Mouse (Mus musculus): Measurements from ENCODE around the gene Sec22c. TPM values are rescaled to one million over a fixed set of nuclear protein-coding genes. Genes with fewer than 3 reads are reported as not detected.

Sec22c gene
- polyA plus RNA-seq, 1 experiment from 2014 or later = 6.1 TPM

DNA sequence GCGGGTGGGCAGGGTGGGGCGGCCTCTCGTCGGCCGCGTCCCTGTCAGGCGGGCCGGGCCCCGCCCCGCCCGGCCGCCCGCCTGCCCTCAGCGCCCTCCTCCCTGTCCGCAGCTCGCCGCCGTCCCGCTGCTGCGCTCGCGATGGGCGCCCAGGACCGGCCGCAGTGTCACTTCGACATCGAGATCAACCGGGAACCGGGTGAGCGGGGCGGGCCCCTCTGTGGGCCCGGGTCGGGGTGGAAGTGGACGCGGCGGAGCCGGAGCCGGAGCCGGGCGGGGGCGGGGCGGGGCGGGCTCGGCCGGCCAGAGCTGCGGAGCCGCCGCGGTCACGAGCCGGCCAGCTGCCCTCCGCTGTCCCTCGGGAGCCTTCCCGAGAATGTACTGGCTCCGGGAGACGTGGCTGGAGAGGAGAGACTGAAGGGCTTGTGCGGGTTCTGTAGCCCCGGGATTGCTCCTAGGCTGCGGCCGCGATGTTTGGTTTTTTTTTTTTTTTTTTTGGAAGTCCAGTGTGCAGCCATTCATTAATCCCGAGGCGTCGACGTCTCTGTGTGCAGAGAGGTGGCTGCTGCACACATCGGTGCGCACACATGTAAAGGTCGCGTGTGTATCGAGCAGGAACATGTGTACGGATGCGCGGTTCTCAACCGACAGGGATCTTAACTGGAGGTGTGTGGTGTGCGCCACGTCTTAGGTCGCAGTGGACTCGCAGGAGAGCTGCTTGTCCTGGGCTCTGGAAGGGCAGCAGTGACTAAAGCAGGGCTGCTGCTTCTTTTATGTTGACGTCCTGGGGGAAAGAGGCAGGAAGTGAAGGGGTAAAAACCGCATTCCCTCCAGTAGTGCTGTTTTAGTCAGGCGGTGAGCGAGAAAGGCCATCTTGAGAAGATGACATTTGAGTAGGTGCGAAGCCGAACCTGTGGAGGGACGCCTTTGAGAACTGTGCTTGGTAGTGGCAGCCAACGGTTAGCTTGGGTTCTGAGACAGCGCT is 14.3 kb upstream of the Sec22c start:
- peak overlapping the region; percentile 61 for H3K4me2 ChIP-seq (replicated peaks; ENCODE audit: low read depth, low read length)
- peak overlapping the region; percentile 94 for H3K9ac ChIP-seq (replicated peaks; ENCODE audit: low read depth)
- no peaks in the 10 kb centered on the region for H3K9me3 ChIP-seq (ENCODE audit: low read length)
- WGBS = under 1% methylated on average over 58 of the region's 87 CpGs
- peaks cover 6% of the 10 kb centered on the region; the same call in 1 of the 2 replicates for H3K4me1 ChIP-seq (ENCODE audit: insufficient read depth, low read depth, low read length)
- DNase-seq (ENCODE audit: low spot score) (peak; percentile 59), ATAC-seq (peak; percentile 36)
- H3K4me3 ChIP-seq (ENCODE audit: low read depth, low read length) = peak overlapping the region; percentile 89
- H3K36me3 ChIP-seq (ENCODE audit: insufficient read depth, low read length) = no peaks in the 10 kb centered on the region
- TF ChIP-seq CTCF (IDR thresholded peaks at IDR 0.05) (0 out of 2 replicates have a peak, but pooled peaks have one; percentile 4), EP300 (IDR thresholded peaks at IDR 0.05) (no peak)
- H3K27me3 ChIP-seq (replicated peaks; ENCODE audit: insufficient read depth, low read length) = no peaks in the 10 kb centered on the region
- H3K27ac ChIP-seq (ENCODE audit: low read length) = peak overlapping the region; percentile 98

DNA sequence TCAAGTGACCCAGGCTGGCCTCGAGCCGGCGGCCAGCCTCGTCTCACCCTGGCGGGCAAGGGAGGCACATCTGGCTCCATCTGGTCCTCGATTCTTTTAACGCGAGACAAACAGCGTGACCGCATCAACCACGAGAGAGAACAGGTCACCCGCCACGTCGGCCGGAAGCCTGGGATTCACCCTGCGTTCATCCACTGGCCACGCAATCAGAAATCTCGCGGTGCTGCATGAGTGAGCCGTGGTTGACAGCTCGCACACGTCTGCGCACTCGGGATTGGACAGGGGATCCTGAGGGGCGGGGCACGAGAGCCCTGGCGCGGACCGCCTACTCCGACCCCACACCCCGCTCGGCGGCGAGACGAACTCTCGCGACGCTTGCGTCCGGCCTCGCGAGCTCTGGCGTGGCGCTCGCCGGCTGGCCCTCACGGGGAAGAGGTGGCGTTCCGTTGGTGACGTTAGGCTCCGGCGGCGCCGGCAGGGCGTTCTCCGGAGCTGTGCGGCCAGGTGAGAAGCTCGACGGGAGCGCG is 13.6 kb upstream of the Sec22c start, which contains the start of gene Nktr:
TSS of gene Nktr (plus strand) at position 378 of the 527 bp plus-strand sequence.
- Histone ChIP-seq H3K4me1 (ENCODE audit: insufficient read depth, low read depth, low read length) (peaks cover 6% of the 10 kb centered on the region; the same call in 1 of the 2 replicates), H3K4me2 (replicated peaks; ENCODE audit: low read depth, low read length) (peak within 1 kb of the TSS; percentile 61), H3K27ac (ENCODE audit: low read length) (peak within 1 kb of the TSS; percentile 98), H3K27me3 (replicated peaks; ENCODE audit: insufficient read depth, low read length) (no peaks in the 10 kb centered on the region), H3K36me3 (ENCODE audit: insufficient read depth, low read length) (no peaks in the 10 kb centered on the region), H3K9ac (replicated peaks; ENCODE audit: low read depth) (peak within 1 kb of the TSS; percentile 94), H3K4me3 (ENCODE audit: low read depth, low read length) (peak within 1 kb of the TSS; percentile 89), H3K9me3 (ENCODE audit: low read length) (no peaks in the 10 kb centered on the region)
- ATAC-seq = peak; percentile 99
- WGBS = 0% methylated on average over 42 of the region's 61 CpGs
- peak; percentile 100 for DNase-seq (ENCODE audit: low spot score)
- TF ChIP-seq EP300 (IDR thresholded peaks at IDR 0.05) (peak; percentile 54; the same call in 1 of the 2 replicates), CTCF (IDR thresholded peaks at IDR 0.05) (peak; percentile 54)

DNA sequence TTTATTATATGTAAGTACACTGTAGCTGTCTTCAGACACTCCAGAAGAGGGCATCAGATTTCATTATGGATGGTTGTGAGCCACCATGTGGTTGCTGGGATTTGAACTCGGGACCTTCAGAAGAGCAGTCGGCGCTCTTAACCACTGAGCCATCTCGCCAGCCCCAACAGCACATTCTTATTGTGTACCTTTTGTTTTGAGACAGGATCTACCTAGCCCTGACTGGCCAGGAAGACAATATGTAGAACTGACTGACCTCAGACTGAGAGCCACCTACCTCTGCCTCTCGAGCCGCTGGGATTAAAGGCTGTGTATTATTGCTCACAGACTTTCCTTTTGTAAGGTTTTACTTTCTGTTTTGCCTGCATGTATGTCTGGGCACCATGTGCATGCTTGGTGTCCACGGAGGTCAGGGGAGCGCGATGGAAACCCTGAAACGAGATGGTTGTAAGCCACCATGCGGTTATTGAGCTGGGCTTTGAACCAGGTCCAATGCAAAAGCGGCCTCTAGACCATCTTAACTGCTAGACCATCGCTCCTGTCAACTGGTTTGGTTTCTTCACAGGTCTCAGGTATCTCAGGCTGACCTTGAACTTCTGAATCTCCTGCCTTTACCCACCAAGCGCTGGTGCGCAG is 12.9 kb upstream of the Sec22c start:
- H3K36me3 ChIP-seq (ENCODE audit: insufficient read depth, low read length) = no peaks in the 10 kb centered on the region
- no peaks in the 10 kb centered on the region for H3K9me3 ChIP-seq (ENCODE audit: low read length)
- peak overlapping the region; percentile 89 for H3K4me3 ChIP-seq (ENCODE audit: low read depth, low read length)
- 62% methylated on average over 15 of the region's 15 CpGs for WGBS
- H3K4me1 ChIP-seq (ENCODE audit: insufficient read depth, low read depth, low read length) = peaks cover 6% of the 10 kb centered on the region; the same call in 1 of the 2 replicates
- H3K9ac ChIP-seq (replicated peaks; ENCODE audit: low read depth) = 0 out of 2 replicates have a peak overlapping the region, but pooled peaks have one; percentile 9
- DNase-seq (ENCODE audit: low spot score) (peak; percentile 50), ATAC-seq (no peak)
- H3K27ac ChIP-seq (ENCODE audit: low read length) = peak overlapping the region; percentile 98
- TF ChIP-seq CTCF (IDR thresholded peaks at IDR 0.05) = no peak
- no peak for TF ChIP-seq EP300 (IDR thresholded peaks at IDR 0.05)
- H3K4me2 ChIP-seq (replicated peaks; ENCODE audit: low read depth, low read length) = peak overlapping the region; percentile 40
- H3K27me3 ChIP-seq (replicated peaks; ENCODE audit: insufficient read depth, low read length) = no peaks in the 10 kb centered on the region

DNA sequence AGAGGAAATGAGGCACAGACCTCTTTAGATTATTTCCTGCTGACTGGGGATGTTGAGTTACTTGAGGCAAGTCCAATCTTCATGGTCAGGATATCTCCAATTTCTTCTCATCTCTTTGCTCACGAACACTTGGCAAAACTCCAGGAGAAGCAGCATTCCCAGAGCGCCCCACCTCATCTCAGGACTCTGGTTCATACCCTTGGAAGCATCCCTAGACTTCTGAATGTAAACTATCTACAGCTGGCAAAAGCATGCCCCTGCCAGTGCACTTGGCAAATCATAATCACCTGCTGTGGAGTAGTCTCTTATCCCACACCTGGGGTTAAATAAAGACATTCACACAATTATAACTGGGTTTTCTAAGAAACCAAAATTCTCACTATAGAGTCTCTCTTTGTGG is 11.8 kb upstream of the Sec22c start:
- ATAC-seq (no peak), DNase-seq (ENCODE audit: low spot score) (no peak)
- no peaks in the 10 kb centered on the region; the same call in 1 of the 2 replicates for H3K36me3 ChIP-seq (ENCODE audit: insufficient read depth, low read length)
- no peaks in the 10 kb centered on the region for H3K9me3 ChIP-seq (ENCODE audit: low read length)
- no peaks in the 10 kb centered on the region for H3K27me3 ChIP-seq (replicated peaks; ENCODE audit: insufficient read depth, low read length)
- H3K4me1 ChIP-seq (ENCODE audit: insufficient read depth, low read depth, low read length) = peaks cover 6% of the 10 kb centered on the region; the same call in 1 of the 2 replicates
- no peak overlapping the region for H3K27ac ChIP-seq (ENCODE audit: low read length)
- no peak overlapping the region for H3K9ac ChIP-seq (replicated peaks; ENCODE audit: low read depth)
- no peak for TF ChIP-seq CTCF (IDR thresholded peaks at IDR 0.05)
- no peak for TF ChIP-seq EP300 (IDR thresholded peaks at IDR 0.05)
- no peak overlapping the region for H3K4me2 ChIP-seq (replicated peaks; ENCODE audit: low read depth, low read length)
- WGBS = 60% methylated on average over 2 of the region's 2 CpGs
- no peak overlapping the region for H3K4me3 ChIP-seq (ENCODE audit: low read depth, low read length)

DNA sequence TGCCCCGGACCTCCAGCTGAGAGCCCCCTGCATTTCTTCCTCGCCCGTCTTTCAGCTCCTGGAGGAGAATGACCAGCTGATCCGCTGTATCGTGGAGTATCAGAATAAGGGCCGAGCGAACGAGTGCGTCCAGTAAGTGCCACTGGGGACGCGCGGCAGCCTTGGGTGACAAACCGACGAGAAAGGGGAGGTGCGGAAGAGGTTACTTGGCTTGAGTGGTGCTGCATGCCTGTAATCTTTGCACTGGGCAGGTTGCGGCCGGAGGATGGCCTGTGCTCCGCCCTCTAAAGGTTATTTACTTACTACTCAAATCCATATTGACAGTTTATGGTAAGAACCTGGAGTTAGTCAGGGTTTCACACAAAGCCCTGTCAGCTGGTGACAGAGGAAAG is 5.3 kb upstream of the Sec22c start:
- H3K27me3 ChIP-seq (replicated peaks; ENCODE audit: insufficient read depth, low read length) = no peaks in the 10 kb centered on the region
- peak overlapping the region; percentile 77 for H3K4me2 ChIP-seq (replicated peaks; ENCODE audit: low read depth, low read length)
- H3K4me3 ChIP-seq (ENCODE audit: low read depth, low read length) = peak overlapping the region; percentile 87
- TF ChIP-seq EP300 (IDR thresholded peaks at IDR 0.05) (no peak), CTCF (IDR thresholded peaks at IDR 0.05) (no peak)
- H3K4me1 ChIP-seq (ENCODE audit: insufficient read depth, low read depth, low read length) = peaks cover 8% of the 10 kb centered on the region; the same call in 1 of the 2 replicates
- DNase-seq (ENCODE audit: low spot score) (peak; percentile 75), ATAC-seq (peak; percentile 57)
- no peaks in the 10 kb centered on the region for H3K9me3 ChIP-seq (ENCODE audit: low read length)
- no peaks in the 10 kb centered on the region; the same call in 1 of the 2 replicates for H3K36me3 ChIP-seq (ENCODE audit: insufficient read depth, low read length)
- H3K9ac ChIP-seq (replicated peaks; ENCODE audit: low read depth) = peak overlapping the region; percentile 90
- 1% methylated on average over 18 of the region's 18 CpGs for WGBS
- H3K27ac ChIP-seq (ENCODE audit: low read length) = peak overlapping the region; percentile 95
